Mouse (Mus musculus) telencephalon, adult 2 months (tissue): Measurements from ENCODE around the gene Gm10645.

ENCODE experiments used
- DNase-seq: peaks from one replicate; pipeline ENCODE4 v3.0.0-alpha.2; 2011; ENCODE audit warnings: low read depth, low spot score

Gm10645 gene

DNA sequence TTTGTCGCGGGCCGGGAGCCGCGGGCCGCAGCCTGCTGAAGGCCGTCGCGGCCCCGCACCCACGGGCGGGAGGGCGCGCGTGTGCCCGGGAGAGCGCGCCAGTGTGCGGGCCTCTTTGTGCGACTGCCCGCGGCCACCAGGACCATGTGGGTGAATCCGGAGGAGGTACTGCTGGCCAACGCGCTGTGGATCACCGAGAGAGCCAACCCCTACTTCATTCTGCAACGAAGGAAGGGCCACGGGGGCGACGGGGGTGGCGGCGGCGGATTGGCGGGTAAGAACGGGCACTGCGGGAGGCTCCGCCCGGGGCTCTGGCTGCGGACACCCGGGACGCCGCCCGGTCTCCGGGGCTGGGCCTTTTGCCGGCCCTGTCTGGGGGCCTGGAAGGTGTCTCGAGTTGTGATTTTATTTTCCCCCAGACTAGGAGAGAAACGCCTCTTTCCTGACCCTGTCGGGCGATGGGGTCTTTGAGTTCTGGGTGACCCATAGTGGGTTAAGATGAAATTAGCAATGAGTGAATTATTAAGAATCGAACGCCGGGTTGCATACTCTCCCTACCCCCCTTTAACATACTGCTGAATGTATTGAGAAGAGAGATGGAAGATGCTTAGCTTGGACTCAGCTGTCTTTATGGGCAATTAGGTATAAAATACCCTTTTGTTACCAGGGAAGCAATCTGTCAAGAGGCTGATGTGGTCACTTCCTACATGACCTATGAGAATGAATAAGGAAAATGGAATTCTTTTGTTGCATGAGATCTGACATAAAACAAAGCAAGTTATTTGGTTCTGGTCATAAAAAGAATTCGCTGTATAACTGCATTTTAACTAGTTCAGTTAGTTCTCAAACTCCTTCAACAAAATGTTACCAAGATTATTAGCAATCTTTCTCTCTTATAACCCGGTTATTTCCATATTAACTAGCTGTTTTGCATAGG lies at the start of gene Gm10645:
TSS of gene Gm10645 (minus strand) at position 240 of the 937 bp plus-strand sequence.
- DNase-seq: no peak

DNA sequence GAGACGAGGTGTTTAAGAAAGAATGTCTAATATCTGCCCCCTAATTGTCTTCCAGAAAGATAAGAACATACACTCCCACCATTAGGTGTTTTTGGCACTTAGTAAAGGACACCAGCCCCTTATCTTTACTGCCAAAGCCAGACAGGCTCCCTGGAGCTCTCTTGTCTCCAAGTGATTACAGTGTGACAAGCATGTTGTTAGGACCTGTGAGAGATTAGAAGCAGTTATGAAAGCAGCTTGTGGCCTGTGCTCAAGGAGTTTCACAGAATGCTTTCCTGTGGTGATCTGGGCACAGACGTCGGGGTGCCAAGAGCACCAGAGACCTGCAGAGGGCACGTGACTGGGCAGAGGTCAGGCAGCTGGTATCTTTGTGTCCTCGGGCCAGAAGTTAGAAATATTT lies 49.1 kb upstream of the Gm10645 start:
- no peak for DNase-seq

DNA sequence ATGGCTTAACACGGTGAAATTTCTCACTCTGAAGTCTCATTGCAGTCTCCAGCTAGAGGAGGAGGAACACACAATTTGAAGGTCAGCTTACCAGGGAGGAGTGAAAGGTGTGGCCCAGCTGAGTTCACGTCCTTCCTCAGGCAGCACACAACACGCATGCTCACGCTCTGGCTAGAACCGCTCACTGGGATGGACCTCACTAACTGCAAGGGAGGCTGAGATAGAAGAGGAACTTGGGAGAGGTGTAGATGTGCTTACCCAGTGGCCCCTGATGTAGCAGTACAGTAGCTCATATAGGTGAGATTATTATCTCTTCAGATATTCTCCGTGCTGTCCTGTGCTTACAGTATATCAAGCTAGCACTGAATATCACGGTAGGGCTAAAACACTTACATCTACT lies 44.7 kb upstream of the Gm10645 start:
- no peak for DNase-seq

DNA sequence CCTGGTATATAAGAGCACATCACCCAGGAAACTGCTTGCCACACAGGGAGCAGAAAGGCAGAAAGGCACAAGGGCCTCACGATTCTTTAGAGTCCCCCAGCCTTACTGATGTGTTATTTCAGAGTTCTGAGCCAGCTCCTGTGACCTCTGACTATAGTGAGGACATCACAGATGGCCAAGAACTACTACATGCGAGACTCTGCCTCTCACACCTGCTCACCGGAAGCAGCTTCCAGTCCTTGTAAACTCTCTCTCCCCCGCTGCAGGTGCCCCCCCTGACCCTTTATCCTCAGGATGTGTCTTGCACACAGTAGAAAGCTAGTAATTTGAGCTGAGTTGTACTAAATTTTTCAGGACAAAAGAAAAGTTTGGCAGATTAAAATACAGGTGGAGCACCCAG lies 43.6 kb upstream of the Gm10645 start:
- no peak for DNase-seq

DNA sequence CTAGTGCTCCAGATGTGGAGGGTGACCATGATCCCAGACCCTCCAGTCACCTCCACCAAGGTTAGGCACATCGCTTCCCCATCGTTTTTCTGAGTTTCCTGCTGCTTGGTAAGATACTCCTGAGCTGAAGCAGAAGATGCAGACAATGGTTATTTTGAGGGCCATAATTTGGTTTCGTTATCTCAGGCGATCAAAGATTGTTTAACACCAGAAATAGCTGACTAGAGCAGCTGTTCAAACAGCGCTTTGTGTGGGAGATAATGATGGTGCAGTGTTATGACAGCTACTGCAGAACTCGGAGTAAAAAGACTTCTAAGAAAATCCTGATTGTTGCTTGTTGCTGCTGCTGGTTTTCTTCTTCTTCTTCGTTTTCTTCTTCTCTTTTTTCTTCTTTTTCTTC lies 39.9 kb upstream of the Gm10645 start:
- DNase-seq: peak; percentile 88

DNA sequence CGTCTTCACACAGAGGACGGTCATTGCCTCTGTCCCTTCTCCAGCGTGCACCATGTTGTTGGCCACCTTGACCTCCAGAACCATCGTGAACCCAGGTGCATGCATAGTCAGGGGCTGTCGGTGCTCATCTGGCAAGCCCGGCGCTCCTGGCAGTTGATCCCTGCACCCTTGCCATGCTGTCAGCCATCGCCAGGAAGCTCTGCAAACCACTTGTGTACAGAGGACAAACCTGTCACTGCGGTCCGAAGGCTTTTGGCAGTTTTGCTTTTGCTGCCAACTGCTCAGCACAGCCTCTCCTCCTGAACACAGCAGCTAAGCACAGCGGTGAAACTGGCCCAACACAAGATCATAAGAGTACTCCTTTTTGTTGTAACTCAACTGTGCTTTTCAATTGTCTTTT lies 37.0 kb upstream of the Gm10645 start:
- DNase-seq: no peak

DNA sequence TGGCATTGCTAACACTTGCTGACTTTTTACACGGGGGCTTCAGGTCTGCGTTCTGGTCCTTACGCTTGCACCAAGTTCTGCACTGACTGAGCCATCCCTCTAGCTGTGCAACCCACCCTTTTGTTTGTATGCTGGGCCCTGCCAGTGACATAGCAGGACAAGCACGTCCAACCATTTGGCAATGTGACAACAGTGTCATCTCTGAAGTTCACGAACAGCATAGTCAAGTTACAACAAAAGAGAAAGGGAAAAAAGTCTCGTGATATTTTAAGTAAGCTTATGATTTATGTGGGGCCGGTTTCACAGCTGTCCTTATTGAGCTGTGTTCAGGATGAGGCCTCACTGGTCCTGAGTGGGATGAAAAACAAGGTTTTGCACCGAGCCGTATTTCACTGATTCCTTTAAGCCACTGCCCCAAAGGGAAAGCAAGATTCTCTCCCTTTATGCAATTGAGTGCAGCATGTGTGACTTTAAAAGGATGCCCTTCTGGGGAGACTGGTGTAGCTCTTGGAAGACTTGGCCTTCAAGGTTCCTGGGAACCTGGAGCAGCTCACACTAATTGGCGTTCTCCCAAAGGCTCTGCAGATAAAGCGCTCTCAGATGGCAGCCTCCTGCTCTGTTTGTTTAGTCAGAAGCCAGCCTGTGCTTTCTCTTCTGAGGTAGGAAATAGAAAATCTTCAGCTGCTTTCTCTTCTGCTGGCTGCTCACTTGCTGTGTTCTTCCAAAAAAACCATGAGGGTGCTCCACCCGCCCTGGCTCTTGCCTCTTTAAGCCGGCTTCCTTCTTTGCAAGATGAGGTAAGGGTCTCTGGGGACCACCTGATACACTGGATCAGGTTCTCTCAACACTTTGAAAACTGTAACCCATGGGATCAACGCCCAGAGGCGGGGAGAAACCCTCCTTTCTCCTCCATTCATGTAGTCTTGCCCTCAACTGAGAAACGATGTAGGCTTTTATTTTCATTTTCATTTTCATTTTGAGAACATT lies 34.5 kb upstream of the Gm10645 start:
- peak; percentile 74 for DNase-seq

DNA sequence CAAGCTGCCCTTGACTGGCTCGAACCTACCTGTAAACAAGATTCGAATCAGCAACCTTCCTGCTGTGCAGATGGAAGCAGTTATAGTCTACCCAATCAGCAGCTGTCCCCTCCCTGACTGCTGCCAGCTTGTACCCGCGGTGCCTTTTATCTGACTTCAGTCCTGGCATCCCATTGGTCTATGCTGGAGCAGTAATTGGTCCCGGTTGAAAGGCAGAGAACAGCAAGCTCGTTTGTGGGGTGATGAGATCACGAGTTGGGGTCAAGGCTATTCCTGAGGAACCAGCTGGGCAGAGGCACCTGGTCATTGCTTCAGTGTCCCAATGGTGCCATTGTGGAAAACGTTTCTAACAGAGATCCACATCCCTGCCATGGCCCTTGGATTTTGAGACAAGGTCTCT lies 33.7 kb upstream of the Gm10645 start:
- no peak for DNase-seq

DNA sequence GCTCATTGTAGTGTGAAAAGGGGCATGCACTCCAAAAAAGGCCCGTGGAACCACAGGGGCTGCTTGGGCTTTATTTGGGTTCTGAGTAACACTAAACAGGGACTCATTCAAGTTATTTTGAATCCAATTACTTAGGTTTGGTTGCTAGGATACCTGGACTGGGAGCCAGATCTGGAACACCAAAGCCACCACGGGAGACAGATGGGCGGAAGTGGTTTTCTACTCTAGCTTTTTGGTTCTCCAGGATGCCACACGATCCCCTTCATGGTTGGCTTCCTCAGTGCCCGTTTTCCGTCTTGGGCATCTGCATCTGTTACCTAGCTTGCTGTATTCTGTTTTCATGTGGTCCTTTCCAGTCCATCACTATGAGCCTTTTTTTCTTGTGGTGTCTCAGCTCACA lies 30.1 kb upstream of the Gm10645 start:
- peak; percentile 66 for DNase-seq

DNA sequence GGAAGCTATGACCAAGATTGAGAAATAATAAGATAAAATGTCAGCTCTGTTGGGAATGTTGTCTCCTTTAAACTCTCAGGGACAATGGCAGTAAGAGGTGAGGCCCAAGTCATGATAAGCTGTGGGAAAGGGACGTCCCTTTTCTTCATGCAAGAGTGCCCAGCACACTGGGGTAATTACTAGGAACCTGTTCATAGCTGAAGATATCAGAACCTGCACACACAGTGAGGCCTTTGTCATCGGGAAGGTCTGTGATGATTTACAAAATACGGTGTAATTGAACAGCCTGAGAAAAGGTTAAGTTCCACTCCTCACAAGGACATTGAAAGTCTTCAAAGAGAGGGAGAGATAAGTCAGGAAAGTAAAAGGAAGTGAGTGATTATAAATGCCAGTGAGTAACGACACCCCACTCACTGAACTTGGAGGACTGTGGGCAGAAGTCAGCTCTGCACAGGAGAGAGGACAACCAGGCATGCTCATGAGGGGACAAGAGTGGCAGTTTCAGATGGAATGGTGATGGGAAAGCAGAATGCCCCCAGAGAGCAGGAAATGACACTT lies 23.6 kb upstream of the Gm10645 start:
- no peak for DNase-seq

DNA sequence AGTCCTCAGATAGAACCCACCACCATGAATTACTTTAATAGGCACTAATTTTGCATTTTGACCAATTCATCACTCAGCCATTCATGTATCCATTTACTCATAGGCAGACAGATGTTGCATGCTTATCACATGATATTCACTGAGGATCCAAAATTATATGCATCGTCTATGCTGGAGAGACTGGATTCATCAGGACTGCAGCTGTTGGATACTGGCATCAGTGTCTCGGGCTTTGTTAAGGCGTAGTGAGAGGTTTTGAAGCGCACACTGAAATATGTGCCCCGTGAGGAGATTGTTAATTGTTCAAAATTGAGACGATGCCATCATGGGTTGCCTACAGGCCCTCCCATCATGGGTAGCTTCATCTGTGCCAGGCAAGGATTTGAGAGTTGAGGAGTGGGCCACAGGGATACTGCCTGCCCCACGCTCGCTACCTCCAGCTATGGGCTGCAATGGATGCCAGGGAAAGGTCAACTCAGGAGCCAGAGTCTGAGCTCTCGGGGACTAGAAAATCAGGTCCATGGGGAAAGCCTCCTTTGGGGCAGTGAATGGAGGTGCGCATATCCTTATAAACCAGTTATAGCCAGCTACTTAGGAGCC lies 21.5 kb upstream of the Gm10645 start:
- no peak for DNase-seq

DNA sequence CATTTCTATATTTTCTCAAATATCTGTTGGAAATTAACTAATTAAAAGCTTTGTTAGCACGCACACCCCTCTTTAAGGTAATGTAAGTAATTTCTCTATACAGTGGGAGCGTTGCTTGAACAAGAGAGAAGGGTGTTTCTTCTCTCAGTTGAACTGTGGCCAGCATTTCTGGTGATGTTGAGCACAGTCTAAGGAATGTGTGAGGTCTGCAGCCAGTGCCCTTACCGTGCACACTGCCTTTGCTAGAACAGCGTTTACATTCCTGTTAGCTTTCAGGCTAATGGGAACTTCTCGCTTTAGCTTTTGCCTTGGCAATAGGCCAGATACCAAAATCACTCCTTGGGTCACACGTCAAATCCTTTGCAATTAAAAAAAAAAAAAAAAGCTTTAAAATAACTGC lies 20.4 kb upstream of the Gm10645 start:
- no peak for DNase-seq

DNA sequence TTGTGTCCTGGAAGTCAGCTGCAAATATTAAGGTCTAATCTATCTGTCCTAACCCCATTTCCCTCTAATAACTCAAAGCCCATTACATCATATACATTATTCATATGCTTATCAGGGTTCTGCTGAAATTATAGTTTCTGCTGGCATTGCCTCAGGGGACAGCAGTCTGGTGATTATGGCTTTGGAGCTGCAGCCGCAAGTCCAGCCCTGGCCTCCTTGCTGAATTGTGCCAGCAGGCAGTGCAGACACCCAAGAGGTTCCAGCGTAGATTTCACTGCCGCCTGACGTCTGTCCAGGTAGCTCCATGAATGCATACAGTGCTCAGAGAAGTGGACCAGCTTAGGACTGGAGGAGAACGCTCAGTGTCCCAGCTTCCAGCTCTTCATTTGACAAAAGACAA lies 16.8 kb upstream of the Gm10645 start:
- DNase-seq: no peak

DNA sequence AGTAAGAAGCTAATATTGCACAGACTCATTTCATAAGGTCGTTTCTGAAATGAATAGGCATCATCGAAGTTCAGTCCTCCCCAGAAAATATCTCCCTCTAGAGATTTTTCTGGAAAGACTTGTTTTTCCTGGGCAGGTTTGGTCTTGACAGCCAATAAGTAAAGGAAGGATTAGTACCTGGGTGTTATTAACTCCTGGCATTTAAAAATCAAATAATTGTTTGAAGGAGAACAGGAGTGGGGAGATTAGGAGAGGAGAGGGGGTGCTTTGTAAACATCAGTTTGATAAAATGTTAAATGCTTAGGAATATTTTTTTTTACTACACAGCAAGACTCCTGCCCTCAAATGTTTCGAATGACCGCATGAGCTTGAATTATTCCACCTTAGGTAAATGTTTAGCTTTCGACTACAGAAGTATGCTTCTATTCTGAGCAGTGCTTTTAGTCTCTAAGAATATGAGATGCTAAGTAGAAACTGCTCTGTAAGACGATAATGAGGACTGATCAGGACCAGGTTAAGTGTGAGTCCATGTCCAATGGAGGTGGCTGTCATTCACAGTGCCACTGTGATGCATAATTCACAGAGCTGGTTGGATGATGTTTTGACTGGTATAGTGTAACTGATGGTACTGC lies 16.0 kb upstream of the Gm10645 start:
- DNase-seq: no peak

DNA sequence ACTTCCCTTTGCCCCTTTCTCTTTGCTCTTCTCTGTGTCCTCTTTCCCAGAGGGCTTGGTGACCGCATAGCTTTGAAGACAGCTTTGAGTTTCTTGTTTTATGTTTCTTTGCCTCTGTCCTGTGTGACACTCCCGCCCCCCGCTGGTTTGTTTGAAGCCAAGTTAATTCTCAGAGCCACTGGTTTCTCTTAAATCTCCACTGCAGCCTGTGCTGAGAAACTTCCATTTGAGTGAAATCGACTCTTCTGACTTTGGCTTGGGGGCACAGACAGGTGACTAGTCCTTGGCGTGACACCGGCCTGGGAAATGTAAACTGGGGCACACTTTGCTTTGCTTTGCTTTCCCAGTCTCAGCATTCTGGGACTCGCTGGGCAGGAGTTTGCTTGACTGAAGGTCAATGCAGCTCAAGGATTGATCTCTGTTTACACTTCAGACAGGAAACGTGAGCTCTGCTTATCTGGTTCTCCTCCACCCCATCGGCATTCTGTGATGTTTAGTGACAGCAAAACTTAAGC lies 12.3 kb upstream of the Gm10645 start:
- DNase-seq: no peak

DNA sequence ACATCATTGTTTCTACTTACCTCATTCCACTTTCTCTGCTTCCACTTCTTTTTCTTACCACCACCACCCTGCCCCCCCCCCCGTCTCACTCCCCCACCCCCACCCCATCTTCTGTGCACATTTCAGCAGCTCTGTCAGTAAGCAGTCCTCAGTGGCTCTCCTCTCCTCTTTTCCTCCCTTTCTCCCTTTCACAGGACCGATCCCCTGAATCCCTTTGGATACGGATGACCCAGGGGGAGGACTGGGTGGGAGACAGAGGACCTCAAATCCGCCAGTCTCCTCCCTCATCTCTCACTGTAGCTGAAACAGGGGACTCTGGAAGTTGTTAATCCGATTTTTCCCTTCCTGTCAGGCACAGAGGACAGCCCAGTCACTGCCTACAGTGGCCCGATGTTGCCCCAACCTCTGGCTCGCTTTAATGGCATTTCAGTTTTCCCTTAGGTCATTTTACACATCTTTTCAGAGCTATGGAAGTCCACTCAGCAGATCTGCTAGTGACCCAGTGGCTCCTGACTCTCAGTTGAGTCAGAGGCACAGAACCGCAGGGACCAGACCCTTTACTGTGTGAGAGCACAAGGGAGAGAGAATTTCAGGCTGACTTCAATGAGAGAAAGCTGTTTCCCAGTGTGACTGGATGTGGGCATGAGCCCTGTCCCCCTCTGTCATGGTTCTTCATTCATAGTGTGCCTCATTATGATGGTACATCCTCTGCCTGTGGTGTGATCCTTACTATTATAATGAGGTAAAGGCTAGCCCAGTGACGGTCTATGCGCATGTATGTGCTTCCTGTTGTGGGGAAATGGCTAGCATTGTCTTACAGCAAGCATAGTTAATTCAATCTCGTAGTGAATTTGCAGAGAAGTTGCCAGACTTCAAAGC lies 11.6 kb upstream of the Gm10645 start:
- no peak for DNase-seq

DNA sequence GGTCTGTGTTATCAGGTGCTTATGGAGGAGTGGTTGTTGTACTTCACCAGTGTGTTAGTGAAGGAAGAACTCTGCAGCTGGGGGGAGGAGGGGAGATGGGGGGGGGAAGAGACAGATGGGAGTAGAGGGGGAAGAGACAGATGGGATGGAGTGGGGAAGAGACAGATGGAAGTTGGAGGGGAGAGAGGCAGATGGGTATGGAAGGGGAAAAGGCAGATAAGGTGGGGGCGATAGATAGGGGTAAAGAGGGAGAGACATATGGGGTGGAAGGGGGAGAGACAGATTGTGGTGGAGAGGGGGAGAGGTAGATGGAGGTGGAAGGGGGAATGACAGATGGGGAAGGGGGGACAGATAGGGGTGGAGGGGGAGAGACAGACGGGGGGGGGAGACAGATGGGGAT lies 10.8 kb upstream of the Gm10645 start:
- DNase-seq: no peak

DNA sequence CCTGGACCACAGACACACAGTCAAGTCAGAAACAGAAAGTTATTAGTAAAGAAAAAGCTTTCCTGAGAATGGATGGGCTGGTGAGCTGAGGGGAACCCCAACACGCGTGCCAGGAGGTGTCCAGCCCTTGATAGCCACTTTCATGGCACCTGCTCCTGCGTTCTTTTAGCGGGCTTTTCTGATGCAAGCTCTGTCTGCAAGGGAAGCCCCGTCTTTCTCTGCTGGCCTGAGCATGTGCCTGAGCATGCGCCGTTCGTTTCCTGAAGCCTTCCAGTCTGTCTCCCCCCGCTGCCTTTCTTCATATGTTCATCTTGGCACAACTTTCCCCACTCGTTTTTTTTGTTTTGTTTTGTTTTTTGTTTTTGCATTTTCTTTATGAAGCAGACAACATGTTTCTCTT lies 9.7 kb upstream of the Gm10645 start:
- DNase-seq: peak; percentile 58

DNA sequence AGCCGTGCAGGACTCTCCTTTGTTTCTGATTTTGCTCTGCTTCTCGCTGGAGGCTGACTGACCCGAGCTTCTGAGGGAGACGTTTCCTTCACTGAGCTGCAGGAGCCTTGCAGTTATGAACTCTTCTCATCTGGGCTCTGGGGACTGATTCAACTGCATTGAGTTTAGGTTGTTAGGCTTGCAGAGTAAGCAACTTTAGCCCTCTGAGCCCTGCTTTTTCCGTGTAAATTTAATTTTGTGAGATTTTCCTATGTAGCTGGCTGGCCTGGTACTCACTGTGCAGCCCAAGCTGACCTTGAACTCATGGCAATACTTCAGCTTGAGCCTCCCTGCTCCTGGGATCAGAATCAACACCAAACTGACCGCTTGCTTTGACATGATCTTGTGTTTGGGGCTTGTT lies 4.9 kb upstream of the Gm10645 start:
- DNase-seq: no peak

DNA sequence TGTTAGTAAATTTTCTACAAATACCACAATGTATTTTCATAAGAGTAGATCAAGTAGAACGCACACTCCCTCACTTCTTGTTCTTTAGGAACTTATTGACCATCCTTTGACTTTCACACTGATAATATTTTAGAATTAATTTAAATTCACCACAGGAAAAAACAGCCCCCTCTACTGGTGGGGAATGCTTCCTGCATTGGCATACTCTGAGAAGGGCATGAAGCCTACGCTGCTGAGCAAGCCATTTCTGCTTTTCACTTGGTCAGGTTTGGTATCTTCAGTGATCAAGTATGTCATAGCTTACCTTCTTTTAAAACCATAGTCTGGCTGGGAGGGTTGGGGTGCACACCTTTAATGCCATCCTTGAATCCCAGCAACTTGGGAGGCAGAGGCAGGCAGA lies 3.7 kb upstream of the Gm10645 start:
- DNase-seq: no peak
